Mouse (Mus musculus) megakaryocyte, embryonic 14.5 days (primary cell): ENCODE data around the gene Adam15.

Experiments used
- FLI1 ChIP-seq: IDR thresholded peaks from 2 replicates; pipeline ENCODE4 v1.6.1; 2012; ENCODE audit warnings: low read length, inconsistent platforms, mixed read lengths
- GATA1 ChIP-seq: IDR thresholded peaks from 3 replicates; pipeline ENCODE4 v1.6.1; 2012; ENCODE audit warnings: mixed read lengths, low read length, inconsistent platforms, borderline replicate concordance

GRCm38 (mm10) chr3:89346815-89347540, 2.8 kb downstream of the Adam15 start:
- no peak for TF ChIP-seq FLI1
- no peak for TF ChIP-seq GATA1
